Mouse (Mus musculus) spleen, adult 2 months (tissue): Measurements from ENCODE around the gene Emp2.

Source experiments
- CTCF ChIP-seq: fragments of 200-500 bp; IDR thresholded peaks from 2 replicates; pipeline ENCODE4 v1.5.1; 2011; ENCODE audit warnings: mild to moderate bottlenecking, inconsistent platforms; ENCODE audit not compliant: insufficient read depth, insufficient read length, insufficient replicate concordance; ENCODE audit errors: extremely low read depth
- POLR2A ChIP-seq: fragments of 200-500 bp; IDR thresholded peaks from 2 replicates; pipeline ENCODE4 v1.6.1; 2011; ENCODE audit warnings: low read depth, low read length, inconsistent platforms

GRCm38 (mm10) chr16:10327563-10328333, 14.0 kb upstream of the Emp2 start:
- TF ChIP-seq CTCF (no peak), POLR2A (no peak)
